Mouse (Mus musculus) neural tube, embryonic 10.5 days (tissue): Measurements from ENCODE around the gene Ccr6.

Source experiments
- DNase-seq: peaks from one replicate; pipeline ENCODE4 v3.0.0-alpha.2; 2017; ENCODE audit warnings: low spot score; ENCODE audit errors: extremely low spot score

The Ccr6 gene

GRCm38 (mm10) chr17:8283526-8284253 is 47.8 kb downstream of the Ccr6 start:
- DNase-seq = peak; percentile 94

- DNase-seq = no peak
These were observed 48.4 kb downstream of the Ccr6 start for GRCm38 (mm10) chr17:8284254-8284661.

- DNase-seq = no peak
These were observed 49.2 kb downstream of the Ccr6 start for GRCm38 (mm10) chr17:8285056-8285455.

GRCm38 (mm10) chr17:8286987-8287386 is 51.1 kb downstream of the Ccr6 start:
- no peak for DNase-seq

DNA sequence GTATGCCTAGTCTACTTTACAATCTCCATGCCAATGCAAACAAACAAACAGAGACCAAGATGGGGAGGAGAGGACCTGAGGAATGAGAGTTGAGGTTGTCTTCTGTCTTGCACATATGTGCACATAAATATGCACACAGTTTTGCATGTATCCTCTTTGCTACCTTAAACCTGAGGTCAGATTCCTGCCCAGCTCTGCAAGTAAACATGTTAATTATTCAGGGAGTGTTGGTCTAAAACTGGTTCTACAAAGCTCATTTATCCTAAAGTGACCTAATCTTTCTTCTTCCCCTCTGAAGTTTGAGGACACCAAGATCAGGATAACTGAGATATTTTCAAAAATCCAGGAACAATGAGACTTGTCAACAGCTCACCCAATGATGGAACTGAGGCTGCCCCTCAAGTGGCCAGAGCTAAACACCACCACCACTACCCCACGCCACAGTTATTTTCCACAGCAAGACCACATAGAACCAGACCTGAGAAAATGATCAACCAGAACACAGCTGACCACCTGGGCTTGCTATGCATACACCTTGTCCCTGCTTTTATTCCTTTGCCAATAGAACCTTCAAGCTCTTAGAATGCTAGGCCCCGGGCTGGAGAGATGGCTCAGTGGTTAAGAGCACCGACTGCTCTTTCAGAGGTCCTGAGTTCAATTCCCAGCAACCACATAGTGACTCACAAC is 54.3 kb downstream of the Ccr6 start:
- no peak for DNase-seq

DNA sequence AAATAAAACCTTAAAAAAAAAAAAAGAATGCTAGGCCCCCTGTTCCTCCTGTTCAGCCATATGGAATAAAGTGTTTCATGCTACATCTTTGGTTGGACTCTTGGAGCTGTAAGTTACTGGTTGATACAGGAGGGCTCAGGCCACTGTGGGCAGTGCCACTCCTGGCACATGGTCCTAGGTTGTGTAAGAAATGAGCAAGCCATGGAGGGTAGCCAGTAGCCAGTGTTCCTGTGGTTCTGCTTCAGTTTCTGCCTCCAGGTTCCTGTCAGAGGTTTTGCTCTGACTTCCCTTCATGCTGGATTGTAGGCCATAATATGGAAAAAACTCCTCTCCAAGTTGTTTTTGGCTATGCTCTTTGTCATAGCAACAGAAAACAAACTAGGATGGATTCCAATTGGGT is 54.9 kb downstream of the Ccr6 start:
- DNase-seq = no peak

DNA sequence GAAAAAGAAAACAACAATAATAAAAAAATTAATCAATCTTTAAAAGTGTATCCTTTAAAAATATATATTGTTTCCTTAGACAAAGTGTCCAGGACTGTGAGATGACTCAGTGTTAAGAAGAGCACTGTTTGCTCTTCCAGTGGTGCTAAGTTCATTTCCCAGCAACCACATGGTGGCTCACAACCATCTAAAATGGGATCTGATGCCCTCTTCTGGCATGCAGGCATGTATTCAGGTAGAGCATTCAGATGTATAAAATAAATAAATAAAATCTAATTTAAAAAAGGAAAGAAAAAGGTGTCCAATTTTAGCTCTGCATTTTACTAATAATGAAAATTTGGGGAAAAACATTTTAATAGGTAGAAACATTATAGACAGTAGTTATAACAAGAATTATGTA is 60.0 kb downstream of the Ccr6 start:
- no peak for DNase-seq

DNA sequence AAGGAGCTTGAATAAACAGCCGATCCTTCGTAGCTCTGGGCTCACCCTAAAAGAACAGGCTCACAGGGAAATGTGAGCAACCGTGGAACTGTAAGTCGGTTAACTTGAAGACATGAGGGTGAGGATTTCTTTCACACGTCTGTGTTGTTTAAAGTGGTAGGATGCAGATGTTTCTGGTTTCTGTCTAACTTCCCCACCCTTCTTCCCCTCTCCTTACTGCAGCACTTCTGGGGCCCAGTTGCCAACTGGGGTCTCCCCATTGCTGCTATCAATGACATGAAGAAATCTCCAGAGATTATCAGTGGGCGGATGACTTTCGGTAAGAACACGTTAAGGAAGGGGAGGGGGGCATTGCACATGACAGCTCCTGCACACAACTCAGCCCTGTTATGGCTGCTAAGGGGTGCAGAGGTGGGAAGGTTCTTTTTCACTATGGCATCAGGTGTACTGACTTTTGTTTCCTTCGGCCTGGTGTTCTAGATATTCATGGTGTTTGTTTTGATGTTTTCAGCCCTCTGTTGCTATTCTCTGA is 60.5 kb downstream of the Ccr6 start:
- DNase-seq = no peak

DNA sequence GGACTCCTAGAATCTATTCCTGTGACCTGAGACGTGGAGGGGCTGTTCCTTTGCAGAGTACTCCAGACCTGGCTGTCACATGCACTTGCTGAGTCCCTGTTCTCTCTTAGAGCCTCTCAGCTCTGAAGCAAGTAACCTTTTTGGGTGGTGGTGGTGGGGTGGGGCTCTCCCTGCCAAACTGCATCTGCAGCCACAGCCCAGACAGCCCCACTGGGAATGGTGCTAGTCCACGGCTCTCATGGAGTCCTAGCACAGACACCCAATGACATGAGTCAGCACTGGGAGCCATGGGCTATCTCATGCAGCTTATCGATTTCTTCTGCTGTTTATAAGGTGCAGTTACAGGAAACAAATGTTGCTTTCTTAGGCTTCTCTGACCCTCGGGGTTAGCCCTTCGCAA is 61.9 kb downstream of the Ccr6 start:
- DNase-seq = no peak

DNA sequence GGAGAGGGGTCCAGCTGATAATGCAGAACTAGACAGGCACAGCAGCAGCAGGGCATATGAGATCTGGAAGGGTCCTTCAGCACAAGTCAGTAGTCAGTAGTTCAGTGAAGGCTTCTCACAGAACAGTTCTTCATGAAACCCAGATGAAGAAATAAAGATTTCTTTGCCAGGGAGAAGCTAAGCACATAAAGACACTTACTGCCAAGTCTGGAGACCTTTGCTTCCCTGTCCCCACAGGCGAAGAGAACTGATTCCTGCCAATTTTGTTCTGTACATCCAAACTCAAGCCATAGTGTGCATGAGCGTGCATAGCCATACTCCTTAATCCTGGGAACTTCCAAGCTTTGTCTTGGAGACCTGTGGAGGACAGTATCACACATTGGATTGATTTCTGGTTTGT is 62.4 kb downstream of the Ccr6 start:
- no peak for DNase-seq

- no peak for DNase-seq
These were observed 63.7 kb downstream of the Ccr6 start for GRCm38 (mm10) chr17:8299524-8299923.

- no peak for DNase-seq
These were observed 65.7 kb downstream of the Ccr6 start for GRCm38 (mm10) chr17:8301515-8301914.

DNA sequence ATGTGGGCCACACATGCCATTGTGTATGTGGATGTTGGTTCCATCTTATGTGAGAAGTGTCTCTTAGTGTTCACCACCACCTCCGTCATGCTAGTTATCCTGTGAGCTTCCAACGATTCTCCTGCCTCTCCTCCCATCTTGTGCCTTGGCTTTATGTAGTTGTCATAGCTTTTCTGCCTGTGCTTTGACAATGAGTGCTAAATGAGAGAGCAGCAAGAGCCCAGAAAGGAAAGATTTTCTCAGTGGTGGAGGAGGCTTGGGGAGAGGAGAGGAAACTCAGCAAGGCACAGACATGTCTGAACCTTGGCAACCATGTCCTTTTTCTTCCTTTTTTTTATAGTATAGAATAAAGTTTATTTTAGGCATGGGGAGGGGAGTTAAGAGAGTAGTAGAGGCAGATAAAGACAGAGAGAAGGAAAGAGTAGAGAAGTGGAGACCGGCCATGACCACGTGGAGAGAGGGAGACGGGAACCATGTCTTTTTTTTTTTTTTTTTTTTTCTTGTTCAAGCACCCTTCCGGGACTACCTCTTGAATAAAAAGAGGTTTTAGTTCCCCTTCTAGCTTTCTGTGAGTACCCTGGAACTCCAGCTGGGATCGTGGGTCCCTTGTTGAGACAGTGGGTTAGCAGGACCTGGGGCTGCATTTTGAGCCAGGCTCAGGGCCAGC is 67.1 kb downstream of the Ccr6 start:
- no peak for DNase-seq

GRCm38 (mm10) chr17:8303671-8304070 is 67.8 kb downstream of the Ccr6 start:
- DNase-seq = no peak

DNA sequence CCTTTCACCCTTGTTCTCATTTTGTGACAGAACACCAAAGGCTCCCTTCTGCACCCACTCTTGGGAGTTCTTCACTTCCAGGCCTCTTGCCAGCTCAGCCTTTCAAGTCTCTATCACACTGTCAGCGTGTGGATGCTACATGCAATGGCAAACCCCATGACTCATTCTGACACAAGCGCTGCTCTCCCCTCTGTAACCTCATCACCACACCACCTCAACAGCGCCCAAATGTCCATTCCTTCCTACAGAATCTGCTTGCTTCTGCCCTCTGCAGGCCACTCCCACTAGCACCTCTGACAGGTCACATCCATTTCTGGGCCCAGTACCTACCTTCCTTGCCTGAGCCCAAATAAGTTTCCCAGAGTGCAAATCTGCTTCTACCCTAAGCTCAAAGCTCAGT is 70.0 kb downstream of the Ccr6 start:
- DNase-seq = no peak
